Mouse (Mus musculus) B cell, adult 2 months (primary cell): ENCODE data around the gene Pcgf2.

ENCODE experiments used
- DNase-seq, 2 experiments: peaks; one replicate each; pipeline ENCODE4 v3.0.0; 2022

Pcgf2 gene

GRCm38 (mm10) chr11:97695712-97696401 lies 4.4 kb downstream of the Pcgf2 start:
- no peak for DNase-seq

GRCm38 (mm10) chr11:97694921-97695711 lies 5.2 kb downstream of the Pcgf2 start:
- no peak for DNase-seq

- DNase-seq: no peak
Observed at GRCm38 (mm10) chr11:97694435-97694834, 5.9 kb downstream of the Pcgf2 start.

GRCm38 (mm10) chr11:97689861-97690260 lies 10.4 kb downstream of the Pcgf2 start:
- peak; percentile 84 to 85 for DNase-seq

GRCm38 (mm10) chr11:97687061-97687460 lies 13.2 kb downstream of the Pcgf2 start:
- DNase-seq: no peak

- DNase-seq: no peak
Observed at GRCm38 (mm10) chr11:97686322-97686908, 13.9 kb downstream of the Pcgf2 start.

- DNase-seq: peak; percentile 89
Observed at GRCm38 (mm10) chr11:97685613-97686321, 14.5 kb downstream of the Pcgf2 start, which contains the start of gene Cisd3. Gene Cisd3 (plus strand): TSS chr11:97685826.

GRCm38 (mm10) chr11:97684766-97685165 lies 15.5 kb downstream of the Pcgf2 start:
- DNase-seq: no peak

GRCm38 (mm10) chr11:97684063-97684680 lies 16.1 kb downstream of the Pcgf2 start:
- DNase-seq: peak; percentile 81 to 83

GRCm38 (mm10) chr11:97682504-97683055 lies 17.7 kb downstream of the Pcgf2 start:
- DNase-seq: no peak

- DNase-seq: no peak
Observed at GRCm38 (mm10) chr11:97680430-97680829, 19.9 kb downstream of the Pcgf2 start.

- no peak for DNase-seq
Observed at GRCm38 (mm10) chr11:97678301-97678700, 22.0 kb downstream of the Pcgf2 start.

GRCm38 (mm10) chr11:97677842-97678241 lies 22.5 kb downstream of the Pcgf2 start:
- DNase-seq: no peak

- DNase-seq: no peak
Observed at GRCm38 (mm10) chr11:97677381-97677780, 22.9 kb downstream of the Pcgf2 start.

GRCm38 (mm10) chr11:97676050-97676754 lies 24.1 kb downstream of the Pcgf2 start:
- no peak for DNase-seq

- no peak for DNase-seq
Observed at GRCm38 (mm10) chr11:97673148-97673547, 27.1 kb downstream of the Pcgf2 start.

GRCm38 (mm10) chr11:97671177-97671527 lies 29.1 kb downstream of the Pcgf2 start:
- no peak for DNase-seq

GRCm38 (mm10) chr11:97670234-97671176 lies 29.8 kb downstream of the Pcgf2 start:
- DNase-seq: no peak

- DNase-seq: no peak
Observed at GRCm38 (mm10) chr11:97669829-97670228, 30.5 kb downstream of the Pcgf2 start.

GRCm38 (mm10) chr11:97669268-97669667 lies 31.0 kb downstream of the Pcgf2 start:
- no peak for DNase-seq

GRCm38 (mm10) chr11:97668160-97668559 lies 32.1 kb downstream of the Pcgf2 start:
- DNase-seq: no peak
